Mouse (Mus musculus) erythroblast, embryonic 14.5 days (primary cell): ENCODE measurements around the gene Chaf1a. TPM values are rescaled to one million over a fixed set of nuclear protein-coding genes. Genes with fewer than 3 reads are reported as not detected.

ENCODE experiments used
- H3K27me3 ChIP-seq: 2 replicates; pipeline ENCODE4 v1.6.1; 2012; ENCODE audit warnings: inconsistent platforms; ENCODE audit not compliant: control insufficient read depth
- H3K36me3 ChIP-seq: 2 replicates; pipeline ENCODE4 v1.6.1; 2012; ENCODE audit warnings: mild to moderate bottlenecking, inconsistent platforms; ENCODE audit not compliant: control insufficient read depth
- H3K4me1 ChIP-seq: 2 replicates; pipeline ENCODE4 v1.6.1; 2012; ENCODE audit warnings: inconsistent platforms; ENCODE audit not compliant: control insufficient read depth
- H3K4me3 ChIP-seq: replicated peaks from 2 replicates; pipeline ENCODE3; 2012; ENCODE audit warnings: moderate library complexity, mild to moderate bottlenecking, inconsistent platforms
- H3K9me3 ChIP-seq: 2 replicates; pipeline ENCODE4 v1.6.1; 2012; ENCODE audit warnings: low read length, inconsistent platforms, mixed read lengths; ENCODE audit not compliant: control insufficient read depth
- GATA1 ChIP-seq: IDR thresholded peaks from 2 replicates; pipeline ENCODE4 v1.6.1; 2012; ENCODE audit warnings: low read length, inconsistent platforms, mixed read lengths
- TAL1 ChIP-seq: IDR thresholded peaks from 3 replicates; pipeline ENCODE4 v1.6.1; 2012; ENCODE audit warnings: low read length, inconsistent platforms, mixed read lengths
- polyA plus RNA-seq: library from polyadenylated mRNA; stranded (reverse); fragments of >175 nt; gene quantifications from 2 replicates; pipeline ENCODE4 v1.2.3, GENCODE M21; 2012

The Chaf1a gene
- polyA plus RNA-seq, 1 experiment = 10.0 TPM

- H3K9me3 ChIP-seq = no peaks in the 10 kb centered on the region
- H3K36me3 ChIP-seq = peaks cover 88% of the 10 kb centered on the region
- TF ChIP-seq TAL1 = no peak
- no peak for TF ChIP-seq GATA1
- H3K4me1 ChIP-seq = peaks cover 4% of the 10 kb centered on the region; the same call in 1 of the 2 replicates
- no peaks in the 10 kb centered on the region for H3K27me3 ChIP-seq
- H3K4me3 ChIP-seq = no peak overlapping the region
Measured at GRCm38 (mm10) chr17:56018347-56019131, 21.7 kb upstream of the Chaf1a start.

- no peaks in the 10 kb centered on the region for H3K27me3 ChIP-seq
- no peaks in the 10 kb centered on the region for H3K9me3 ChIP-seq
- no peak for TF ChIP-seq GATA1
- no peak overlapping the region for H3K4me3 ChIP-seq
- H3K4me1 ChIP-seq = peaks cover 11% of the 10 kb centered on the region
- H3K36me3 ChIP-seq = peaks cover 96% of the 10 kb centered on the region
Measured at GRCm38 (mm10) chr17:56020400-56021084, 19.7 kb upstream of the Chaf1a start.

GRCm38 (mm10) chr17:56021161-56021910, 18.9 kb upstream of the Chaf1a start:
- peaks cover 15% of the 10 kb centered on the region for H3K4me1 ChIP-seq
- H3K27me3 ChIP-seq = no peaks in the 10 kb centered on the region
- H3K36me3 ChIP-seq = peaks cover 96% of the 10 kb centered on the region
- no peaks in the 10 kb centered on the region for H3K9me3 ChIP-seq
- H3K4me3 ChIP-seq = no peak overlapping the region
- TF ChIP-seq TAL1 (no peak), GATA1 (no peak)

GRCm38 (mm10) chr17:56022131-56022988, 17.9 kb upstream of the Chaf1a start:
- peaks cover 16% of the 10 kb centered on the region for H3K4me1 ChIP-seq
- no peaks in the 10 kb centered on the region for H3K9me3 ChIP-seq
- no peaks in the 10 kb centered on the region for H3K27me3 ChIP-seq
- H3K4me3 ChIP-seq = no peak overlapping the region
- no peak for TF ChIP-seq TAL1
- no peak for TF ChIP-seq GATA1
- H3K36me3 ChIP-seq = peaks cover 96% of the 10 kb centered on the region

- H3K4me1 ChIP-seq = peaks cover 19% of the 10 kb centered on the region
Measured at GRCm38 (mm10) chr17:56022989-56023290, 17.3 kb upstream of the Chaf1a start.

GRCm38 (mm10) chr17:56023386-56023785, 16.9 kb upstream of the Chaf1a start:
- no peaks in the 10 kb centered on the region for H3K9me3 ChIP-seq
- peaks cover 96% of the 10 kb centered on the region for H3K36me3 ChIP-seq
- H3K4me1 ChIP-seq = peaks cover 19% of the 10 kb centered on the region
- H3K27me3 ChIP-seq = no peaks in the 10 kb centered on the region
- no peak overlapping the region for H3K4me3 ChIP-seq
- TF ChIP-seq GATA1 = no peak
- TF ChIP-seq TAL1 = no peak

More at GRCm38 (mm10) chr17:56022989-56023290, 17.3 kb upstream of the Chaf1a start:
- no peak for TF ChIP-seq TAL1
- no peak for TF ChIP-seq GATA1
- Histone ChIP-seq H3K4me3 (no peak overlapping the region), H3K36me3 (peaks cover 96% of the 10 kb centered on the region), H3K9me3 (no peaks in the 10 kb centered on the region), H3K27me3 (no peaks in the 10 kb centered on the region)

- H3K9me3 ChIP-seq = no peaks in the 10 kb centered on the region
- no peak overlapping the region for H3K4me3 ChIP-seq
- H3K27me3 ChIP-seq = no peaks in the 10 kb centered on the region
- H3K36me3 ChIP-seq = peaks cover 96% of the 10 kb centered on the region
- TF ChIP-seq TAL1 (no peak), GATA1 (no peak)
- H3K4me1 ChIP-seq = peaks cover 20% of the 10 kb centered on the region
Measured at GRCm38 (mm10) chr17:56024476-56024875, 15.8 kb upstream of the Chaf1a start.

GRCm38 (mm10) chr17:56024931-56025330, 15.3 kb upstream of the Chaf1a start:
- H3K4me1 ChIP-seq = peaks cover 24% of the 10 kb centered on the region
- no peak for TF ChIP-seq TAL1
- no peak for TF ChIP-seq GATA1
- no peaks in the 10 kb centered on the region for H3K27me3 ChIP-seq
- no peak overlapping the region for H3K4me3 ChIP-seq
- no peaks in the 10 kb centered on the region for H3K9me3 ChIP-seq
- H3K36me3 ChIP-seq = peaks cover 96% of the 10 kb centered on the region
